Mouse (Mus musculus) lung, embryonic 16.5 days (tissue): ENCODE measurements around the gene Zfp280c. TPM values are rescaled to one million over a fixed set of nuclear protein-coding genes. Genes with fewer than 3 reads are reported as not detected.

Experiments used
- ATAC-seq: fragments of 200-750 bp; cut with Nextera tagmentation; 2 replicates; pipeline ENCODE4 v1.8.0; 2017; ENCODE audit warnings: low read depth, mild to moderate bottlenecking, moderate library complexity
- H3K27ac ChIP-seq: fragments of 300-500 bp; sonication (generic); 2 replicates; pipeline ENCODE4 v1.5.1; 2014; ENCODE audit warnings: mild to moderate bottlenecking, control low read depth, low read length
- H3K27me3 ChIP-seq: fragments of 300-500 bp; sonication (generic); 2 replicates; pipeline ENCODE4 v1.6.1; 2014; ENCODE audit warnings: low read depth, low read length, mixed read lengths; ENCODE audit not compliant: control insufficient read depth, insufficient read depth
- H3K36me3 ChIP-seq: fragments of 300-500 bp; sonication (generic); 2 replicates; pipeline ENCODE4 v1.6.1; 2014; ENCODE audit warnings: low read length; ENCODE audit not compliant: control insufficient read depth, insufficient read depth
- H3K4me1 ChIP-seq: fragments of 300-500 bp; sonication (generic); replicated peaks from 2 replicates; pipeline ENCODE4 v1.6.1; 2014; ENCODE audit warnings: low read length, mixed read lengths; ENCODE audit not compliant: control insufficient read depth, insufficient read depth
- H3K4me2 ChIP-seq: fragments of 300-500 bp; sonication (generic); 2 replicates; pipeline ENCODE4 v1.6.1; 2014; ENCODE audit warnings: low read depth, low read length, control low read depth
- H3K4me3 ChIP-seq: fragments of 300-500 bp; sonication (generic); 2 replicates; pipeline ENCODE4 v1.5.1; 2014; ENCODE audit warnings: mild to moderate bottlenecking, low read length, control low read depth
- H3K9ac ChIP-seq: fragments of 300-500 bp; sonication (generic); 2 replicates; pipeline ENCODE4 v1.6.1; 2014; ENCODE audit warnings: low read length, control low read depth
- H3K9me3 ChIP-seq: fragments of 300-500 bp; sonication (generic); 2 replicates; pipeline ENCODE4 v1.6.1; 2016; ENCODE audit warnings: low read length; ENCODE audit not compliant: control insufficient read depth
- WGBS: fragments of 180-500 bp; shearing (Covaris S2); extraction: QIAGEN DNeasy Blood & Tissue Kit; methylation state at CpG from one replicate; pipeline ENCODE4 v1.1.7; 2014; 5-methylcytosine and 5-hydroxymethylcytosine counted together
- polyA plus RNA-seq: library from polyadenylated mRNA; unstranded; fragments of >200 nt; fragmentation: Nextera tagmentation; extraction: Ambion mirVana; gene quantifications from 2 replicates; pipeline ENCODE4 v1.2.1, GENCODE M21; 2015

The Zfp280c gene
- polyA plus RNA-seq = 9.1 and 9.3 TPM in 2 replicates

DNA sequence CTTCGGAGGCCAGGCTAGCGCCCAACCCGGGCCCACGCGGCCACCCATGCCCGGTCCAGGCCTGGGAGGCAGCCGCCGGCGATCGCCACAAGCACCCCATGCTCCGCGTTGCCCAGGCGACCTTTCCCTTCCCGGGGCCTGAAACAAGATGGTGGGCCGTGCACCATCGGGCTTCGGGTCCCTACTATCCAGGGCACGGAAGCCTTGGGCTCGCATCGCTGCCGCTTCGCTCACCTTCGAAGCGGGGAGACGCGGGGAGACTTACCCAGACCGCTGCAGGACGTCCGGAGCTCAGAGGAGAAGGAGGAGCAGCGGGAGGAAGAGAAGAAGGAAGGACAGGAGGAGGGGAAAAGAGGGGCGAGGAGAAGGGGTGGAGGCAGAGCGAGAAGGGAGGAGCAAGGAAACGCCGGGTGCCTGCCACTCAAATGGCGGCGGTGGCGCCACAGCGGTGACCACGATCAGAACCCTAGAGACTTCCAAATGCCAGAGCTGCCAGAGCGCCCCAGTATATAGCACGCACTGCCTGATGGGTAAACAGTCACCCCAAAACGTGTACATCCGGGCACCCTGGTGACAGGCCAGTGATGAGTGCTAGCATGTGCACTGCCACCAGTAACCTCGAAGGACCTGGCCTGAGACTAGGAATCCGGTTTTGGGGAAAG lies at the start of gene Zfp280c:
TSS of gene Zfp280c (minus strand) at position 406 of the 662 bp plus-strand sequence.
- peak within 1 kb of the TSS; percentile 71 for H3K4me3 ChIP-seq
- H3K4me2 ChIP-seq = peak within 1 kb of the TSS; percentile 63
- peaks cover 5% of the 10 kb centered on the region; the same call in 1 of the 2 replicates for H3K4me1 ChIP-seq
- H3K27ac ChIP-seq = peak within 1 kb of the TSS; percentile 79
- peak; percentile 94 for ATAC-seq
- 16% methylated on average over 44 of the region's 45 CpGs for WGBS
- peak within 1 kb of the TSS; percentile 80 for H3K9ac ChIP-seq
- H3K9me3 ChIP-seq = no peaks in the 10 kb centered on the region
- H3K36me3 ChIP-seq = peaks cover 4% of the 10 kb centered on the region; the same call in 1 of the 2 replicates
- H3K27me3 ChIP-seq = no peaks in the 10 kb centered on the region

DNA sequence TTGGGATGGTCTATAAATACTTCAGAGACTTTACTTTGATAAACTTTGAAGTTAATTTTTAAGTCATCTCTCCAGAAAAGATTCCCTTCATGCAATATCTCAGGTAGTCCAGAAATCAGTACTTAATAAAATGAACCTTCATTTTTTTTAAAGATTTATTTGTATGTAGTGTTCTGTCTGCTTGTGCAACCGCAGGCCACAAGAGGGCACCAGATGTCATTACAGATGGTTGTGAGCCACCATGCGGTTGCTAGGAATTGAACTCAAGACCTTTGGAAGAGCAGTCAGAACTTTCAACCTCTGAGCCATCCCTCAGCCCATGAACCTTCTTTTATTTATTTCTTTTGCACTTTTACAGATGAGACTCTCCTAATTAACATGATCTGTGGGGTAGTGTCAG lies 42.7 kb upstream of the Zfp280c start:
- Histone ChIP-seq H3K4me1 (no peaks in the 10 kb centered on the region), H3K4me3 (no peak overlapping the region), H3K9ac (no peak overlapping the region), H3K4me2 (no peak overlapping the region), H3K9me3 (no peaks in the 10 kb centered on the region), H3K36me3 (no peaks in the 10 kb centered on the region), H3K27ac (no peak overlapping the region), H3K27me3 (no peaks in the 10 kb centered on the region)
- WGBS = 59% methylated on average over 2 of the region's 2 CpGs
- no peak for ATAC-seq

DNA sequence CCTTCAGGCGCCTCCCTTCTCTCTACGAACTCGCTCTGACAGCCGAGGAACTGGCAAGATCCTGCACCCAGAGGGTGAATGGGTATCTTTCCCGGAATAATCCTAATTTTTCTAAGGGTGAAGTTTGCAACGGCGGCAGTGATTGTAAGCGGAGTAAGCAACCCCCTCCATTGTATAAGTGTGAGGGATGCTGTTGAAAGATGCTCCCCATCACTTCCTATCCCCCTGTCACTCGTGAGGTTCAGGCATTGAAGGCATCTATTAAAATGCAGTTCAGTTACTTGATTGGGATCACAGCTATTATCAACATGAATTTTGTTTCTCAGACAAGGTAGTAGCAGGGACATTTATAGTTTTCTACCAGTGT lies 29.7 kb upstream of the Zfp280c start:
- peak overlapping the region; percentile 65 for H3K9ac ChIP-seq
- peak overlapping the region; percentile 68 for H3K4me2 ChIP-seq
- no peaks in the 10 kb centered on the region for H3K36me3 ChIP-seq
- peak overlapping the region; percentile 62 for H3K4me3 ChIP-seq
- ATAC-seq = no peak
- peak overlapping the region; percentile 87; the same call in 1 of the 2 replicates for H3K27ac ChIP-seq
- 15% methylated on average over 9 of the region's 9 CpGs for WGBS
- no peaks in the 10 kb centered on the region for H3K27me3 ChIP-seq
- H3K4me1 ChIP-seq = no peaks in the 10 kb centered on the region
- H3K9me3 ChIP-seq = no peaks in the 10 kb centered on the region

DNA sequence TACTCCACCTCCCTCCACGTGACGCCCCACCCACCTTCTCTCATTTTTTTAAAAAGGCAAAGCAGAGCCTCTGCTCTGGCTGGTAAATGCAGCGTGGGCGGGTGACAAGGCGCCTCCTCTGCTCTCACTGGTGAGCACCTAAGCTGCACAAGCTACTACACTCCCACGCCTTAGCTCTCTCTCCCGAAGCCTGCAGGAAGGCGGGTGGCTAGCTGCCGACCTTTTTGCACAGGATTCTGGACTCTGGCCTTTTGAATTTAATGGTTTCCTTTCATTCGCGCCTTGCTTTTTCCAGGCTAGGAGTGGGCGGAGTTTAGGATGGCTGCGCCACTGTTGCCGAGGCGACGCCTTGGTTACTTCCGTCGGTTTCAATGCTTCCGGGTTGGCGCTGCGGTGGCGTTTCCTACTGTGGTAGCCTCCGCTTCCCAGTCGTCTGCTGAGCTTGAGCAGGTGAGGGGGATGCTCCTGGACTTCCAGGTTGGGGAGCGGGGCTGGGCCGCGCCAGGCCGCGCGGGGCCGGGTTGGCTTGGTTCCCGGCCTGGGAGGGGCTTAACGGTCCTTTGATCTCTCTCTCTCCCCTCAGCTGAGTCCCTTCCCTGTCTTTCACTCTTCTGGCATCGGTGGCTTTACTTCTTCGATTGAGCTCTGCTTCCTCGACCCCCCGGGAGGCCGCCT lies 29.2 kb upstream of the Zfp280c start, which contains the start of gene Slc25a14:
TSS of gene Slc25a14 (plus strand) at position 35 of the 675 bp plus-strand sequence.
- peak within 1 kb of the TSS; percentile 68 for H3K4me2 ChIP-seq
- peak; percentile 98 for ATAC-seq
- no peaks in the 10 kb centered on the region for H3K4me1 ChIP-seq
- no peaks in the 10 kb centered on the region for H3K27me3 ChIP-seq
- H3K36me3 ChIP-seq = no peaks in the 10 kb centered on the region
- H3K4me3 ChIP-seq = peak within 1 kb of the TSS; percentile 62
- no peaks in the 10 kb centered on the region for H3K9me3 ChIP-seq
- H3K9ac ChIP-seq = peak within 1 kb of the TSS; percentile 65
- H3K27ac ChIP-seq = peak within 1 kb of the TSS; percentile 87
- 14% methylated on average over 36 of the region's 38 CpGs for WGBS

DNA sequence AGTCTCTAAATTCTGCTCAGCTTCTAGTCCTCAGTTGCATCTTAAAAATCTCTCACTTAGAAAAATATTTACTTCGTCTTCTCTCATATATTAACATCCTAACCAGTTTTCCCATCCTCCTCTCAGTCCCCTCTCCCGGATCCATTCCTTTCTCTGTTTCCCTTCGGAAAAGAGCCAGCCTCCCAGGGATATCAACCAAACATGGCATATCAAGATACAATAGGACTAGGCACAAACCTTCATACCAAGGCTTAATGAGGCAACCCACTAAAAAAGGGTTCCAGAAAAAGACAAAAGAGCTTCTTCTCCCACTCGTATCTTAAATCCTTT lies 28.7 kb upstream of the Zfp280c start:
- no peaks in the 10 kb centered on the region for H3K36me3 ChIP-seq
- H3K4me3 ChIP-seq = peak overlapping the region; percentile 62
- no peaks in the 10 kb centered on the region for H3K27me3 ChIP-seq
- peak overlapping the region; percentile 68 for H3K4me2 ChIP-seq
- peak overlapping the region; percentile 87 for H3K27ac ChIP-seq
- ATAC-seq = peak; percentile 37
- H3K9ac ChIP-seq = peak overlapping the region; percentile 65
- 23% methylated on average over 4 of the region's 4 CpGs for WGBS
- H3K9me3 ChIP-seq = no peaks in the 10 kb centered on the region
- no peaks in the 10 kb centered on the region for H3K4me1 ChIP-seq

DNA sequence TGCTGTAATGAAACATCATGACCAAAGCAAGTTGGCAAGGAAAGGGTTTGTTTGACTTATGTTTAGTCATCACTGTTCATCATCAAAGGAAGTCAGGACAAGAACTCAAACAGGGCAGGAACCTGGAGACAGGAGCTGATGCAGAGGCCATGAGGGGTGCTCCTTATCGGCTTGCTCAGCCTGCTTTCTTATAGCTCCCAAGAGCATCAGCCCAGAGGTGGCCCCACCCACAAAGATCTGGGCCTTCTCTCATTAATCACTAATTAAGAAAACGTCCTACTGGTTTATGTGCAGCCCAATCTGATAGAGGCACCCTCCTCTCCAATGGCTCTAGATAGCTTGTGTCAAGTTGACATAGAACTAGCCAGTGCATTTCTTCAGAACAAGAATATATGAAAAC lies 10.6 kb upstream of the Zfp280c start:
- no peak for ATAC-seq
- 44% methylated on average over 2 of the region's 2 CpGs for WGBS
- Histone ChIP-seq H3K36me3 (no peaks in the 10 kb centered on the region), H3K4me3 (no peak overlapping the region), H3K4me2 (no peak overlapping the region), H3K4me1 (no peaks in the 10 kb centered on the region), H3K27me3 (no peaks in the 10 kb centered on the region), H3K27ac (no peak overlapping the region), H3K9ac (no peak overlapping the region), H3K9me3 (no peaks in the 10 kb centered on the region)

DNA sequence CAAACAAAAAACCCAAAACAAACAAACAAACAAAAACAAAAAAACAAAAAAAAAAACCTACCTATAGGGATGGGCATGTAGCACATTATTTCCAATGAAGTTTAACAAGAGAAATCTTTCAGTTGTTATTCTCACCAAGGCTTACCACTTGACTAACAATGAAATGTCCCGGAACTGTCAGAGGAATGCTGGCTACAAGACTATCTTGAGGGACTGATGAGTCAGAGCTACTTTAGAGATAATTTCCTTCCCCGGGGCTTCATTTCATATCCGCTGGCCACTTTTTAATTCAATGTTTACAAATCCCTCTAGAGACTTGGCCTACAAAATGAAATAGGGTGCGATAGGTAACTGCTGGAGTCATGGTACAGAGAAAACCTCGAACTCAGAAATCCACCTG lies 2.6 kb upstream of the Zfp280c start:
- H3K9ac ChIP-seq = no peak overlapping the region
- WGBS = 84% methylated on average over 5 of the region's 5 CpGs
- no peak for ATAC-seq
- no peak overlapping the region for H3K4me2 ChIP-seq
- no peaks in the 10 kb centered on the region for H3K36me3 ChIP-seq
- H3K9me3 ChIP-seq = no peaks in the 10 kb centered on the region
- H3K27ac ChIP-seq = no peak overlapping the region
- H3K4me1 ChIP-seq = peaks cover 5% of the 10 kb centered on the region; the same call in 1 of the 2 replicates
- H3K4me3 ChIP-seq = no peak overlapping the region
- H3K27me3 ChIP-seq = no peaks in the 10 kb centered on the region

DNA sequence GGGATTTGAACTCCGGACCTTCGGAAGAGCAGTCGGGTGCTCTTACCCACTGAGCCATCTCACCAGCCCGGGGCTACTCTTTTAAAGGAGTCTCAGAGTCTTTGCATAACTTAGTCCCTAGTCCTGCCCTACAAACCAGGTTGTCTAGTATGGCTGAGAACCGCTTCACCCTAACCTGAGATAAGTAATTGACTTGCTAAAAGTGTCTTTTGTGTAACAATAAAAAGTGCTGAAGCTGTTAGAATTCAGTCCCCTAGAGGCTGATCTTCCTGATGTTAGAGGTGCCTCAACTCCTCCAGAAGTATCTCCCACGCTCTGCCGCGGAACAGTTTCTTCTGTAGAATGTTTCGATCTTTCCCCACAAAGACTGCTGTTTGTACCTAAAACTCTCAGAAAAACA lies 1.7 kb upstream of the Zfp280c start:
- Histone ChIP-seq H3K36me3 (peaks cover 1% of the 10 kb centered on the region; the same call in 1 of the 2 replicates), H3K4me2 (no peak overlapping the region), H3K27me3 (no peaks in the 10 kb centered on the region), H3K27ac (no peak overlapping the region), H3K4me3 (no peak overlapping the region), H3K9ac (no peak overlapping the region), H3K9me3 (no peaks in the 10 kb centered on the region), H3K4me1 (peaks cover 5% of the 10 kb centered on the region; the same call in 1 of the 2 replicates)
- 82% methylated on average over 7 of the region's 9 CpGs for WGBS
- no peak for ATAC-seq

DNA sequence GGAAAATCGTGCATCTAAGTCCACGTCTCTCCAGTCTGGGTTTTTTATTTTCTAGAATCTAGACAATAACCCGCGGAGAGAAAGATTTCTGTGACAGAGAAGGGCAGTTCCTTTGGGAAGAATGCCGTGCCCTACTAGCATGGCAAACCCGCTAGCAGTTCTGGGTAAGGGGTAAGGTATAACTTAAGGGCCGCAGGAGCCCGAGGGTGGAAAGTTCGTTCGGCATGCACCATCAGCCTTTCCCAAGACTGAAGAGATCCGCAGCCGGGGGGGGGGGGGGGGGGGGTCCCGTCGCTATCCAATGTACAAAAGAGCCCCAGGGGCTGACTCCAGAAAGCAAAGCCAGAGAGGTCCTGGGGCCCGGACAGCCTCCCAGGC lies 594 bp downstream of the Zfp280c start:
- WGBS = 19% methylated on average over 11 of the region's 15 CpGs
- H3K27ac ChIP-seq = peak overlapping the region; percentile 79
- H3K9ac ChIP-seq = peak overlapping the region; percentile 80
- peak overlapping the region; percentile 71 for H3K4me3 ChIP-seq
- H3K27me3 ChIP-seq = no peaks in the 10 kb centered on the region
- H3K36me3 ChIP-seq = peaks cover 4% of the 10 kb centered on the region; the same call in 1 of the 2 replicates
- peak; percentile 61; the same call in 1 of the 2 replicates for ATAC-seq
- H3K4me1 ChIP-seq = peaks cover 5% of the 10 kb centered on the region; the same call in 1 of the 2 replicates
- H3K4me2 ChIP-seq = peak overlapping the region; percentile 63
- H3K9me3 ChIP-seq = no peaks in the 10 kb centered on the region
